Mouse (Mus musculus): ENCODE results near the gene Rbfox2. TPM values are rescaled to one million over a fixed set of nuclear protein-coding genes. Genes with fewer than 3 reads are reported as not detected.

Gene Rbfox2
- total RNA-seq (2021): 10 to 100 TPM; 48.2 to 78.6 TPM
- long read RNA-seq, experiment 1, partial matches to known transcripts: 1 of 29 reads
- long read RNA-seq, experiment 1, other reads (novel, unspliced or antisense): 28 of 29 reads
- long read RNA-seq, experiment 2, partial matches to known transcripts: 0 of 15 reads
- long read RNA-seq, experiment 2, other reads (novel, unspliced or antisense): 15 of 15 reads

DNA sequence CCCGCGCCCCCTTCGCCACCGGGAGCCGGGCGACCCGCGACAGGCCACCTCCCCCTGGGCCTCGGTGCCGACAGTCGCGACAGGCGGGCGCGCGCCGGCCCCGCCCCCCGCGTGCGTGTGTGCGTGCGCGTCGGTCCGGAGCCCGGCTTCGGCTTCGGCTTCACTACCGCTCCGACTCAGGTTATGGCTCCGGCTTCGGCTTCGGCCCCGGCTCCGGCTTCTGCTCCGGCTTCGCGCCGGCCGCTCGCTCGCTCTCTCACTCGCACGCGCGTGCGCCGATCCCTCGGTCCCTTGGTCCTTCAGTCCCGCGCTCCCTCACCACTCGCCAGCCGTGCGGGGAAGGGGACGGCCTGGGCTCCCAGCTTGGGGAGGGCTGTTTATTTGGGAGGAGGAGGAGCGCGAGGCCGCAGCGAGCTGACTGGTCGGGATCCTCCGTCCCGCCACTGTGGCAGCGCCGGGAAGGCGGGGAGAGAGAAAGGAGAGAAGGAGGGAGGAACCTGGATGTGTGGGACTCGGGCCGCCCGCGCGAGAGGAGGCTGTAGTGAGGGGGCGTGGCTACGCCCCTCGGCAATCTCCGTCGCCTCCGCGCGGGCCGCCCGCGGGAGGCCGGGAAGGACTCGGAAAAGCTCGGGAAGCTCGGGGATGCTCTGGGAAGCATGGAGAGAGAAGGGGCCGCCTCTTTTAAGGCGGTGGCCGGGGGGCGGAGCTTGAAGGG is at the start of gene Rbfox2:
TSS of gene Rbfox2 (minus strand) at position 458 of the 715 bp plus-strand sequence.
- intact Hi-C loops (cut with DNase I): no loop called here
- Histone ChIP-seq H3K27ac (peak within 1 kb of the TSS; percentile 99), H3K4me3 (peak within 1 kb of the TSS; percentile 89)
- no peak for TF ChIP-seq CTCF (IDR thresholded peaks at IDR 0.05)
- DNase-seq: peak; percentile 97

DNA sequence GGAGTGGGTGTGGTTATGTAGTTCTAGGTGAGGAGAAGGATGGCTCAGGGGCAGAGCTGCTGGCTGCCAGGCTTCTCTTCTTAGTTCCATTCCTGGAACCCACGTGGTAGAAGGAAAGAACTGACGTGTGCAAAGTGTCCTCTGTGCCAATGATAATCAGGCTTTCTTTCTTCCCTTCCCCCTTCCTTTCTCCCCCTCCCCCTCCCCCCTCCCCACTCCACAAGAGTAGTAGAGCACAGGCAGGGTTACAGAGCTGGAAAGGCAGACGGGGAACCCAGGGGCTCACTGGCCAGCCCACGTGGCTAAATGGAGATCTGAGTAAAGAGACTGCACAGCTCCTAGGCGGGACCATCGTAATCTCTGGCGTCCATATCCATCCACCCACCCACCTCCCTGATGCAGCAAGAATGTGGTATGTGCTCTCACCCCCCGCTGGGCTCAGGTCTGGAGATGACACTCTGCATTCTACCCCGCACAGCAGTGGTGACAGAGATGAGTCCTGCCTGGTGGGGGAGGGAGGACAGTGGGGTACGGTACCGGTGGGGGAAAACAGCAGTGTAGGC is 49.5 kb upstream of the Rbfox2 start:
- intact Hi-C loops (cut with DNase I): loop anchor here (5.0 kb wide), 1 partner anchor 204 kb away; no protein-coding TSS in a partner anchor
- H3K27ac ChIP-seq: peak overlapping the region; percentile 24
- peak overlapping the region; percentile 44 for H3K4me3 ChIP-seq
- TF ChIP-seq CTCF (IDR thresholded peaks at IDR 0.05): no peak
- no peak for DNase-seq

DNA sequence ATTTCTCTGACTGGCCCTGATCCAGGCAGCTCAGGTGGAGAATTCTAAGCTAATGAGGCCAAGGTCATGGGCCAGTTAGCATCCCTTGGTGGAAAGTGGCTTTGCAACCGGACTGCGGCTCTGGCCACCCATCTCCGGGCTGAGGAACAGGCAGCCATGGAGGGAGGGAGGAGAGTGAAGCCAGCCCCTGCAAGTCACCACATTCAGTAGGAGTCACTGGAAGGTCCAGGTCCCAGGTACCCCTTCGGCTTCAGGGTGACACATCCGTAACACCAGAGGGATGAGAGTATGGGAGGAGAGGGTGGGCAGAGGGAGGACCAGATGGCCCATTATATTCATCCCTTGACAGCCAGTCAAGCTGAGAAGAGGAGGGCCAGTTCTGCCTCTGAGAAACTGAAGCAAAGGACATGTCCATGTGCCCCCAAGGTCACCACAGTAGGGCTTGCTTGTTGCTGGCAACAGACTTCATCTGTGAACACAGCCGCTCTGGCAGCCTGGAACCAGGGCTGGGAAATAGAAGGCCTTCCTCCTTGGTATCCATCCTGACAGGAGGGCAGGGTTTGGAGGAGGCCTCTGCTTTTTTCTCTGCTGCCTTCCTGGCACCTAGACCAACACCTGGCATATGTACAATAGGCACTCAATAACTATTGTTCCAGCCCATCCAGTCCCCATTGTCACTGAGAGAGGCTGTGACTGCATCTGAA is 48.2 kb upstream of the Rbfox2 start:
- Histone ChIP-seq H3K4me3 (no peak overlapping the region), H3K27ac (no peak overlapping the region)
- no peak for DNase-seq
- intact Hi-C loops (cut with DNase I): loop anchor here (5.0 kb wide), 1 partner anchor 203 kb away; no protein-coding TSS in a partner anchor
- TF ChIP-seq CTCF (IDR thresholded peaks at IDR 0.05): no peak

DNA sequence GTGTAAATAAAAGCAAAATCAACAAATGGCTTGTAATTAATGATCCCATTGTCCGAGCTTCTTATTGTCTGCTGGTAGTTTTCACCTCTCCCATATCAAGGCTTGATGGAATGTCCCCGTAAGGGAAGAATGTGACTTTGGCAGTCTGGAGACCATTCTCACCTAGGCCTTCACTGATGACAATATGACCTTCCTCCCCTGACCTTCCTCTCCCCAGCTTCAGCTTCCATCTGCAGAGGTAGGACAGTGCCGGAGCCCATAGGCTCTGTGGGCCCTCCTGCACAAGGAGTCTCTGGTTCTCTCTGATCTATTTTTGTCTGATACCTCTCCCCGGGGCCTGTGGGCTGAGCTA is 47.7 kb upstream of the Rbfox2 start:
- H3K27ac ChIP-seq: no peak overlapping the region
- H3K4me3 ChIP-seq: no peak overlapping the region
- DNase-seq: no peak
- intact Hi-C loops (cut with DNase I): no loop called here
- no peak for TF ChIP-seq CTCF (IDR thresholded peaks at IDR 0.05)

DNA sequence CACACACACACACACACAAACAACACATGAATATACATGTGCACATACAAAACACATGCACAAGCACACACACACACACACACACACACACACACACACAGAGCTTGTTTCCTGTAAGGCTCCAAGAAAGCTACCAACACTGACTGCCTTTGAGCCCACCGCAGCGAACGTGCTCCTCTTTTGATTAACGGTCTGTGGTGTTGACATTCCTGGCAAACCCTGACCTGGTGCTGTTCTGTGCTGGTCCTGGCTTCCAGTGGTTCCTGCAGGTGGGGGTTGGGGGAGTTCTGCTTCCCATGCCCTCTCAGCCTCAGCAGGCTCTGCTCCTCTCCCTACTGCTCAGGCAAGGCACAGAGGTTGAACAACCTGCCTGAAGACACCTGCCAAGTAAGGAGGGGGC is 47.0 kb upstream of the Rbfox2 start:
- no peak overlapping the region for H3K4me3 ChIP-seq
- intact Hi-C loops (cut with DNase I): no loop called here
- DNase-seq: no peak
- TF ChIP-seq CTCF (IDR thresholded peaks at IDR 0.05): no peak
- no peak overlapping the region for H3K27ac ChIP-seq

DNA sequence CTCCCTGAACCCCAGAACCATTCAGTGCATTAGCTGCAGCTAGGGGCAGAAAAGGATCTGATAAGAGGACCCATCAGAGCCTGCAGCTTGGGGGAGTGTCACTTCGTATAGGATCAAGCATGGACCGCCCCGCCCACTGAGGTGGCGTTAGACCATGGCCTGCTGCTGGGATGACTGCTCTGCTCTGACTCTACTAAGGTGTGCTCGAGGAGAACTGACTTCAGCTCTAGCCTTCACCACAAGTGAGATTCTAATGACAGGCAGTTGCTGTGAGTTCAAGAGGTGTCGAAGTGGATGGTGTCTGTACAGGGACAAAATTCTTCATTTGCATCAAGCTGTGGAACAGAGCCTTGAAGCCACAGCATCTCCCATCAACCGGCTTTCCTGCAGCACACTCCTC is 46.1 kb upstream of the Rbfox2 start:
- intact Hi-C loops (cut with DNase I): no loop called here
- no peak overlapping the region for H3K4me3 ChIP-seq
- DNase-seq: no peak
- H3K27ac ChIP-seq: no peak overlapping the region
- no peak for TF ChIP-seq CTCF (IDR thresholded peaks at IDR 0.05)

DNA sequence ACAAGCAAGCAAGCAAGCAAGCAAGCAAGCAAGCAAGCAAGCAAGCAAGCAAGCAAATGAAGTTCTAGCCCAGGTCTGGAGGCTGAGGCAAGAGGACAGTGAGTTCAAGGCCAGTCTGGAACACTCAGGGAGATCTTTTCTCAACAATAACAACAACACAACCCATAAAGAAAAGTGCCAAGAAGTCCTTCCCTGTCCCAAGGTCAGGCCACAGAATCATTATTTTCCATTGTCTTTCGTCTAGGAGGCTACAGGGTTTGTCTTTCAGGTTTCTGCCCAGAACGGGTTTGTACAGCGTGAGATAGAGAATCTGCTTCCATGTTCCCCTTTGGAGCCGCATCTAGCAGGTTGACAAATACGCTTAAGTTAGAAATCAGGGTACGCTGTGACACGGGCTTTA is 43.3 kb upstream of the Rbfox2 start:
- no peak for DNase-seq
- TF ChIP-seq CTCF (IDR thresholded peaks at IDR 0.05): no peak
- Histone ChIP-seq H3K27ac (no peak overlapping the region), H3K4me3 (no peak overlapping the region)
- intact Hi-C loops (cut with DNase I): no loop called here

DNA sequence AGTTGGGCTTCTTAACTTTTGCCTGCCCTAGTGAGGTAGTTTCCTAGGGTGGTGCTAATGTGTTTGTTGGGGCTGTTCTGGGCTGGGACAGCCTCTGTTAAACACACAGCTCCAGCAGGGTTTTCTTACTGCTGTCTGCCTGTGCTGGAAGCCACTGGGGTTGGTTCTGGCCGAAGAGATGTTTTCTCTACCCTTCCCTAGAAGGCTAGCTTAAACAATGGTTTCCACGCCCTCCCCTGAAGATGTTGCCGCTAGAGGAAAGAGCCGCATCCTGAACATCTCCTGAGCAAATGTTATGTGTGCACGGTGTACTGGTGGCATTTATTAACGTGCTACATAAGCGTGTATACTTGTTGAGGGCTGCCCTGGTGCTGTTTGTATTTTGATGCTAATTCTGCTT is 41.3 kb upstream of the Rbfox2 start:
- no peak overlapping the region; the same call in 1 of the 2 replicates for H3K27ac ChIP-seq
- no peak overlapping the region for H3K4me3 ChIP-seq
- no peak for TF ChIP-seq CTCF (IDR thresholded peaks at IDR 0.05)

DNA sequence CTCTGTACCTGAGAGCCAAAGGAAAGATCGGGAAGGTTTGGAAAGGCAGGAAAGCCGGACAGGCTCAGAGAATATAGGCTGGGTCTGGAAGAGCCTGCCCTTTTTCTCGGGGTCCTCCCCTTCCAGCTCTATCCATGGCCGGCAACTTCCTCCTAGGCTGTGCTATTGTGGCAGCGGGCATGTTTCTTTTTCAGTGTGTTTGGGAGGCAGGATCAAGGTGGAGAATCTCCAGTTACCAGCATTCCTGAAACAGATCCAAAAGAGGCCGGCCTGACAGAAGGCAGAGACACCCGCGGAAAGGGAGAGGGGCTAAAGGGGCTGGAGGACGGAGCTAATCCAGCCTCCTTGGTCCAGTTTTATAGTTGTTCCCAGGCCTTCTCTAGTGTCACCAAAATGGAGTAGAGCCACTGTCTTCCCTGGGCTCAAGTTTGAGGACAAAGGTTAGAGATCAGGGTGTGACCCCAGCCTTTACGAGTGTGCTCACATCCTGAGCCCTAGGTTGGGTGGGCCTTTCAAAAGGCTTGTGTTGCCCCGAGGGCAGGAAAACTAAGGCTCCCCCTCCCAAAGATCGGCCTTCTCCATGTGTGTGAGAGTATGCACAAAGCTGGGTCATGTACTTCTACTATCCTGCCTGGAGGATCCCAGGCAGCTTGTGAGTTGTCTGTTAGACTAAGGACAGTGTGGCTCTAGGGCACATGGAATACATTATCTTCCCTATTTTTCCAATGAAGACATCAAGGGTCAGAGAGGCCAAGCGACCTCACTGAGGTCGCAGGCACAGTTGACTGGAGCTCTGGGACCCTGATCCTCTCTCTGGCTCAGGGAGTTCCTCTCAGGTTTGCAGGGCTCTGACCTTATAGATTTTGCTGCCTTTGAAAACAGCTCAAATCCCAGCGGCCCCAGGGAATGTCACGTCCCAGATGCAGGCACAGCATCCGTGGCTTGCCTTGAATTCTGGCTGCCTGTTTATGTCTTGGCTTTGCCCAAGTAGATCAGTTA is 37.6 kb upstream of the Rbfox2 start:
- DNase-seq: peak; percentile 21

More for the DNA sequence above, 41.3 kb upstream of the Rbfox2 start:
- no peak for DNase-seq
- intact Hi-C loops (cut with DNase I): no loop called here

DNA sequence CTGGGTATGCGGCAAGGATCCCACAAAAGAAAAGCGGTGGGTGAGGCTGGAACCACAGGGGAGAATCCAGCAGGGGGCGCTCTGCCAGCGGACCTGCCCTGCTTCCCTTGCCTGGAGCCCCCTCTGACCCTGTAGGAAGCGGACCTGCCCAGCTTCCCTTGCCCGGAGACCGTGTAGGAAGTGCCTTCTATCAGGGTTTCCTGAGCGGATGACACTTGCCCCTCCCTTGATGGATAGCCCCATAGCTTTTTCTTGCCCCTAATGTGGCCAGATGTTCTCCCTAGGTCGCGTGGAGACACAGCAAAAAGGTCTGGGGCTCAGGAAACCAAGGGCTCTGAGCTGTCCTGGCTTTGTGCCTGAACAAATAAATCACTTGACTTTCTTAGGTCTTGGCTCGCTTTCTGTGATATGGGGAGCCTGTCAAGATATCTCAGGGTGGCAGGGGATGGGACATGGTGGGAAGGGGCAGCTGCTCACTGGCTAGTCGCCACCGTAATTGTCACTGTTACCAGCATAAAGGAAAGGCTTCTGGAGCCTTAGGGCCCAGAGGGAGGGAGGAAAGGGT is 36.8 kb upstream of the Rbfox2 start:
- intact Hi-C loops (cut with DNase I): loop anchor here (2.0 kb wide), 1 partner anchor 15 kb away; no protein-coding TSS in a partner anchor
- peak; percentile 89 for DNase-seq
- H3K27ac ChIP-seq: peak overlapping the region; percentile 78
- peak overlapping the region; percentile 68 for H3K4me3 ChIP-seq
- peak; percentile 97 for TF ChIP-seq CTCF (IDR thresholded peaks at IDR 0.05)

More for the DNA sequence above, 37.6 kb upstream of the Rbfox2 start:
- Histone ChIP-seq H3K27ac (peak overlapping the region; percentile 78), H3K4me3 (peak overlapping the region; percentile 68)
- intact Hi-C loops (cut with DNase I): no loop called here
- TF ChIP-seq CTCF (IDR thresholded peaks at IDR 0.05): no peak

DNA sequence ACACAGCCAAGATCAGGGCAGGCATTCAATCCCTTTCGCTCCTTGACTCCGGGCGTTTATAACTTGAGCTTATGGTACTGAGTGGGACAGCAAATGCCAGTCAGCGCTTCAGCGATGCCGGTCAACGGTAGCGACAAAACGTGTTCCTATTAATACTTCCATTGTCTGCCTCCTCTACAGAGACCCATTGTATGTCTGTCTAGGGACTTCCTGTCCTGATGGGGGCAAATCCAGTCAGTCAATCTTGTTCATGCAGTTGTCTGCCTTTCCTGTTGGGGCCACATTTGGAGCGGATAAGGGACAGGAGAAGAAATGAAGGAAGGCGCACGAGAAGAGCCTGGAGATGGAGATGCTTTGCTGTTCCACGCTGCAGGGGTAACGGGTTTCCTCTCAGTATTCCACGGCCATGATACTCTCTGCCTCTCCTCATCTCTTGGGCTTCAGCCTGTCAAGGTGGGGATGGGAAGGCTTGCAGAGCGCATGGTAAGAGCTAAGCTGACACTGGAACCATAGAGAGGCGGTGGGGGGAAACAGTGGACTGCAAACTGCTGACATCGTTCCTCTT is 36.2 kb upstream of the Rbfox2 start:
- TF ChIP-seq CTCF (IDR thresholded peaks at IDR 0.05): no peak
- intact Hi-C loops (cut with DNase I): loop anchor here (2.0 kb wide), 1 partner anchor 16 kb away; no protein-coding TSS in a partner anchor
- H3K27ac ChIP-seq: peak overlapping the region; percentile 78
- peak overlapping the region; percentile 68 for H3K4me3 ChIP-seq
- no peak for DNase-seq

Measured in gastrocnemius, adult 2 months (tissue).